Mouse (Mus musculus): Measurements from ENCODE around the gene Lamc2. TPM values are rescaled to one million over a fixed set of nuclear protein-coding genes. Genes with fewer than 3 reads are reported as not detected.
A peak's percentile ranks its signal among the peaks of the same experiment; 100 is the strongest.

Gene Lamc2
- polyA plus RNA-seq, 2 experiments: 4.9 to 10.6 TPM

- H3K4me2 ChIP-seq (replicated peaks; ENCODE audit: low read depth, low read length, severe bottlenecking): no peak overlapping the region
These were observed 65.7 kb downstream of the Lamc2 start for GRCm38 (mm10) chr1:153120544-153120943.

DNA sequence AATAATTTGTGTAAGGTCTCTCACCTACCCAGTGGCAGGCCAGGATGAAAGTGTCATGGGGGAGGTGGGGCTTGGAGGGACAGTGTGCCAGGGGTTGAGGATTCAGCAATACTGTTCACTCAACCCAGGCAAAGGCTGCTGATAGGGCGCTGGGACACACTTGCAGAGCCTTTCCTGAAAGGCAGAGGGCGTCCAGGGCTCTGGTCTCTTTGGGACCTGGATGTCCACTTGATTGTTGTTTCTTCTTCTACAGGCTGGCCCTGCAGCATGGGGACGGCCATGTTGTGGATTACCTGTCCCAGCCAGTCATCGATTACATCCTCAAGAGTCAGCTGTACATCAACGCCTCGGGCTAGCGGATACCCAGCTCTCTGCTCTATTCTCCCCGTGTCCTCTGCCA, 70.9 kb downstream of the Lamc2 start:
- DNase-seq (ENCODE audit: low spot score) (no peak), ATAC-seq (ENCODE audit: low FRiP score, low read depth) (no peak)
- Histone ChIP-seq H3K4me1 (ENCODE audit: control insufficient read depth, insufficient read depth, low read length) (no peaks in the 10 kb centered on the region), H3K9ac (ENCODE audit: low read depth, low read length, severe bottlenecking) (no peak overlapping the region), H3K27me3 (ENCODE audit: control insufficient read depth, insufficient read depth, low read length) (no peaks in the 10 kb centered on the region), H3K4me2 (replicated peaks; ENCODE audit: low read depth, low read length, severe bottlenecking) (no peak overlapping the region), H3K27ac (replicated peaks; ENCODE audit: low read depth, low read length) (no peak overlapping the region), H3K36me3 (ENCODE audit: control insufficient read depth, insufficient read depth, low read length) (no peaks in the 10 kb centered on the region), H3K9me3 (ENCODE audit: control insufficient read depth, low read length) (no peaks in the 10 kb centered on the region), H3K4me3 (replicated peaks; ENCODE audit: low read length) (no peak overlapping the region)
- 89% methylated on average over 8 of the region's 8 CpGs for whole genome bisulfite sequencing
- TF ChIP-seq POLR2A (IDR thresholded peaks at IDR 0.05; ENCODE audit: borderline replicate concordance, extremely low read depth, insufficient read depth, insufficient read length): no peak

More at GRCm38 (mm10) chr1:153120544-153120943, 65.7 kb downstream of the Lamc2 start:
- H3K9ac ChIP-seq (ENCODE audit: low read depth, low read length, severe bottlenecking): no peak overlapping the region
- no peaks in the 10 kb centered on the region for H3K4me1 ChIP-seq (ENCODE audit: control insufficient read depth, insufficient read depth, low read length)
- H3K27me3 ChIP-seq (ENCODE audit: control insufficient read depth, insufficient read depth, low read length): no peaks in the 10 kb centered on the region
- H3K27ac ChIP-seq (replicated peaks; ENCODE audit: low read depth, low read length): no peak overlapping the region
- no peak for TF ChIP-seq POLR2A (IDR thresholded peaks at IDR 0.05; ENCODE audit: borderline replicate concordance, extremely low read depth, insufficient read depth, insufficient read length)
- WGBS: 73% methylated on average over 6 of the region's 6 CpGs
- no peaks in the 10 kb centered on the region for H3K36me3 ChIP-seq (ENCODE audit: control insufficient read depth, insufficient read depth, low read length)
- no peak for DNase-seq (ENCODE audit: low spot score)
- H3K9me3 ChIP-seq (ENCODE audit: control insufficient read depth, low read length): no peaks in the 10 kb centered on the region
- no peak overlapping the region for H3K4me3 ChIP-seq (replicated peaks; ENCODE audit: low read length)
- no peak for ATAC-seq (ENCODE audit: low FRiP score, low read depth)

DNA sequence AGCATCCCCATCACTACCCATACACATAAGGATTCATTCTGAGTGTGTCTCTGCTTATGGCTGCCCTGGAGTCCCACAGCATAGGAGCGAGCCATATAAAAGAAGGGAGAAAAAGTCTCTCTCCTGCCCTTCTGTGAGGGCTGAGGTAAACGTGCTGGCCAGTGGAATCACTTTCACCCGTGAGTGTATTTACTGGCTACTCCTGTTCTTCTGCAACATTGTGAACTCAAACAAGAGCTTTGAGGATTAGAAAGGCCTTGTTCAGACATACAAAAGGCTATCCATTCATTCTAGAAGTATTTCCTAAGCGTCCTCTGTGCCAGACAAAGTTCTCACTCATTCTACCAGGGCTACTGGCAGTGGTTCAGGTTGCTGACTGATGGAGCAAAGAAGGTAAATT, 74.7 kb downstream of the Lamc2 start:
- ATAC-seq (ENCODE audit: low FRiP score, low read depth) (no peak), DNase-seq (ENCODE audit: low spot score) (no peak)
- no peak overlapping the region for H3K27ac ChIP-seq (replicated peaks; ENCODE audit: low read depth, low read length)
- no peak for TF ChIP-seq POLR2A (IDR thresholded peaks at IDR 0.05; ENCODE audit: borderline replicate concordance, extremely low read depth, insufficient read depth, insufficient read length)
- no peaks in the 10 kb centered on the region for H3K9me3 ChIP-seq (ENCODE audit: control insufficient read depth, low read length)
- 64% methylated on average over 4 of the region's 4 CpGs for WGBS
- H3K36me3 ChIP-seq (ENCODE audit: control insufficient read depth, insufficient read depth, low read length): no peaks in the 10 kb centered on the region
- H3K9ac ChIP-seq (ENCODE audit: low read depth, low read length, severe bottlenecking): no peak overlapping the region
- no peak overlapping the region for H3K4me3 ChIP-seq (replicated peaks; ENCODE audit: low read length)
- H3K27me3 ChIP-seq (ENCODE audit: control insufficient read depth, insufficient read depth, low read length): no peaks in the 10 kb centered on the region
- H3K4me1 ChIP-seq (ENCODE audit: control insufficient read depth, insufficient read depth, low read length): no peaks in the 10 kb centered on the region
- H3K4me2 ChIP-seq (replicated peaks; ENCODE audit: low read depth, low read length, severe bottlenecking): no peak overlapping the region

DNA sequence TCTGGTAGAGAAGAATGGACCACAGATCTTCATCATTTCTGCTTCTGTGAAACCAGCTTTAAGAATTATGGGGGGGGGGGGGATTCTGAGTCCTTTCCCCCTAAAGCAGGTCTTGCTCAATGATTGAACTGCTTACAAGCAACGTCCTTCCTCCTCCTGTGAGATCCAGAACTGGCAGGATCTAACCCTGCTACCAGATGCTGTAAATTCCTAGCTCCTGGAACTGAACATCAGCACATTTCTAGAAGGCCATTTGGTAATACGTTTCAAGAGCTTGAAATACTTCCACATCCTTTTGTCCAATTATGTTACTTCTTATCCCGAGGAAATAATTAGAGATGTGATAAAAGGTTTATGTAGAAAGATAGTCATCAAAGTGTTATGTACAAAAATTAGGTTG, 76.4 kb downstream of the Lamc2 start:
- no peak overlapping the region for H3K27ac ChIP-seq (replicated peaks; ENCODE audit: low read depth, low read length)
- ATAC-seq (ENCODE audit: low FRiP score, low read depth) (no peak), DNase-seq (ENCODE audit: low spot score) (no peak)
- H3K4me3 ChIP-seq (replicated peaks; ENCODE audit: low read length): no peak overlapping the region
- no peaks in the 10 kb centered on the region for H3K4me1 ChIP-seq (ENCODE audit: control insufficient read depth, insufficient read depth, low read length)
- H3K36me3 ChIP-seq (ENCODE audit: control insufficient read depth, insufficient read depth, low read length): no peaks in the 10 kb centered on the region
- no peaks in the 10 kb centered on the region for H3K9me3 ChIP-seq (ENCODE audit: control insufficient read depth, low read length)
- H3K9ac ChIP-seq (ENCODE audit: low read depth, low read length, severe bottlenecking): no peak overlapping the region
- TF ChIP-seq POLR2A (IDR thresholded peaks at IDR 0.05; ENCODE audit: borderline replicate concordance, extremely low read depth, insufficient read depth, insufficient read length): no peak
- no peaks in the 10 kb centered on the region for H3K27me3 ChIP-seq (ENCODE audit: control insufficient read depth, insufficient read depth, low read length)
- 40% methylated on average over 3 of the region's 3 CpGs for WGBS
- H3K4me2 ChIP-seq (replicated peaks; ENCODE audit: low read depth, low read length, severe bottlenecking): no peak overlapping the region

- Histone ChIP-seq H3K9ac (ENCODE audit: low read depth, low read length, severe bottlenecking) (no peak overlapping the region), H3K4me2 (replicated peaks; ENCODE audit: low read depth, low read length, severe bottlenecking) (no peak overlapping the region), H3K4me3 (replicated peaks; ENCODE audit: low read length) (no peak overlapping the region), H3K27me3 (ENCODE audit: control insufficient read depth, insufficient read depth, low read length) (no peaks in the 10 kb centered on the region), H3K9me3 (ENCODE audit: control insufficient read depth, low read length) (no peaks in the 10 kb centered on the region), H3K27ac (replicated peaks; ENCODE audit: low read depth, low read length) (no peak overlapping the region), H3K4me1 (ENCODE audit: control insufficient read depth, insufficient read depth, low read length) (no peaks in the 10 kb centered on the region), H3K36me3 (ENCODE audit: control insufficient read depth, insufficient read depth, low read length) (no peaks in the 10 kb centered on the region)
- DNase-seq (ENCODE audit: low spot score): no peak
- no peak for TF ChIP-seq POLR2A (IDR thresholded peaks at IDR 0.05; ENCODE audit: borderline replicate concordance, extremely low read depth, insufficient read depth, insufficient read length)
- no peak for ATAC-seq (ENCODE audit: low FRiP score, low read depth)
- WGBS: 85% methylated on average over 5 of the region's 5 CpGs
These were observed 76.9 kb downstream of the Lamc2 start for GRCm38 (mm10) chr1:153109346-153109745.

- WGBS: 35% methylated on average over 7 of the region's 7 CpGs
- ATAC-seq (ENCODE audit: low FRiP score, low read depth) (no peak; the same call in 1 of the 2 replicates), DNase-seq (ENCODE audit: low spot score) (peak; percentile 59)
- no peak for TF ChIP-seq POLR2A (IDR thresholded peaks at IDR 0.05; ENCODE audit: borderline replicate concordance, extremely low read depth, insufficient read depth, insufficient read length)
- Histone ChIP-seq H3K9me3 (ENCODE audit: control insufficient read depth, low read length) (no peaks in the 10 kb centered on the region), H3K27ac (replicated peaks; ENCODE audit: low read depth, low read length) (no peak overlapping the region), H3K9ac (ENCODE audit: low read depth, low read length, severe bottlenecking) (no peak overlapping the region), H3K27me3 (ENCODE audit: control insufficient read depth, insufficient read depth, low read length) (no peaks in the 10 kb centered on the region), H3K4me1 (ENCODE audit: control insufficient read depth, insufficient read depth, low read length) (no peaks in the 10 kb centered on the region), H3K4me3 (replicated peaks; ENCODE audit: low read length) (no peak overlapping the region), H3K4me2 (replicated peaks; ENCODE audit: low read depth, low read length, severe bottlenecking) (no peak overlapping the region), H3K36me3 (ENCODE audit: control insufficient read depth, insufficient read depth, low read length) (no peaks in the 10 kb centered on the region)
These were observed 78.4 kb downstream of the Lamc2 start for GRCm38 (mm10) chr1:153107866-153108265.

Data from limb, embryonic 14.5 days (tissue).